Mouse (Mus musculus): Measurements from ENCODE around the gene Zfp358. TPM values are rescaled to one million over a fixed set of nuclear protein-coding genes. Genes with fewer than 3 reads are reported as not detected.

Zfp358 gene
- polyA plus RNA-seq, 1 experiment from 2014 or later = 50.0 TPM

DNA sequence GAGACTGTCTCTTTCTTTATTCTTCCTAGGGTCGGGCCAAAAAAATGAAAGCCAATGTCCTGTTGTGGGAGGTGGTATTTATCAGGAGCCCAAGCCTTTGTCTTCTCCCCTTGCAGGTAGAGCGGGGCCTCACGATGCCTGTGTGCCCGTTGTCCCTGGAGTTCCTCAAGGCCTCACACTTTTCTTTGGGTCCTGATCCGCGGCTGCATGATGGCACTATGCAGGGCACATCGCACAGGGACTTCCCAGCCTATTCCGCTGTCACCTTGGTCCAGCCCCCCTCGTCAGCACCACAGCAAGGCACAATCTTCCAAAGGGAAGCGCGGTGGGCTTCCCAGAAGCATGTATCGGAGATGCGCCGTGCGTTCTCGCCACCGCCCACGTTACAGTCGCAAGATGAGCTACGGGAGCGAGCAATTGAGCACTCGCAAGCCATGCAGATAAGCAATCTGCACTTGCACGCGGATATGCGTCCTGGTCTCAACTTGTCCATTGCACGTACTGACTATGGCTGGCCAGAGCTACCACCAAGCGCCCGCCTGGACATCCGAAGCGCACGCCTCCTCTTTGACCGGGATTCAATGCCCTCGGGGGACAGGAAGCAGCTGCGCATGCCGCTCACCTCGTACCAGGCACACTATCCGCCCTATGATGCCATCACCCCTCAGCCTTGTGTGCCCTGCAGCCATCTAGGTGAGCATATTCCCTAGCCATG, 17.1 kb upstream of the Zfp358 start:
- Histone ChIP-seq H3K4me1 (peaks cover 7% of the 10 kb centered on the region; the same call in 1 of the 2 replicates), H3K4me3 (replicated peaks) (peak overlapping the region; percentile 26), H3K9me3 (replicated peaks) (no peaks in the 10 kb centered on the region), H3K9ac (0 out of 2 replicates have a peak overlapping the region, but pooled peaks have one; percentile 2), H3K27me3 (peaks cover 18% of the 10 kb centered on the region; the same call in 1 of the 2 replicates), H3K4me2 (peak overlapping the region; percentile 54), H3K27ac (no peak overlapping the region), H3K36me3 (no peaks in the 10 kb centered on the region)
- ATAC-seq (replicated peaks; ENCODE audit: low FRiP score) = no peak
- 22% methylated on average over 37 of the region's 37 CpGs for WGBS

- no peaks in the 10 kb centered on the region for H3K36me3 ChIP-seq
- no peak overlapping the region for H3K9ac ChIP-seq
- ATAC-seq (replicated peaks; ENCODE audit: low FRiP score) = no peak
- 51% methylated on average over 4 of the region's 4 CpGs for WGBS
- H3K4me2 ChIP-seq = no peak overlapping the region
- H3K4me3 ChIP-seq (replicated peaks) = no peak overlapping the region
- H3K4me1 ChIP-seq = peaks cover 7% of the 10 kb centered on the region; the same call in 1 of the 2 replicates
- H3K27ac ChIP-seq = no peak overlapping the region
- no peaks in the 10 kb centered on the region for H3K9me3 ChIP-seq (replicated peaks)
- H3K27me3 ChIP-seq = peaks cover 15% of the 10 kb centered on the region; the same call in 1 of the 2 replicates
Observed at GRCm38 (mm10) chr8:3480221-3480785, 12.6 kb upstream of the Zfp358 start.

DNA sequence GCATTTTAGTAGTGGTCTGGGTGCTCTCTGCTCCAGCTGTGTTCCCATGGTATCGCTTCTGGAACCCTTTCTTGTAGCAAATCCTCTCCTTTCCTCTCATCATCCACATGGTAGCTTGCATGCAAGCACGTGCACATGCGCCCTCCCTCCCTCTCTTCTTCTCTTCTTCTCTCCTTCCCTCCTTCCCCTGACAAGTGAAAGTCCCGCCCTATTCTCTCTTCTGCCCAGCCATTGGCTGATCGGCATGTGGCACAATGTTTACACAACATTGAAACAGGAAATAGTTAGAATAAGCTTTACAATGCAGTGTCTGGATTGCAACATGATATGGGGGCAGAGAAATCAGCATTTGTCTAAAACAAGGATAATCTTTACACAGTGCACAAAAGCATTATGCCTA, 11.3 kb upstream of the Zfp358 start:
- Histone ChIP-seq H3K9me3 (replicated peaks) (no peaks in the 10 kb centered on the region), H3K27ac (no peak overlapping the region), H3K4me1 (no peaks in the 10 kb centered on the region), H3K36me3 (no peaks in the 10 kb centered on the region), H3K4me2 (no peak overlapping the region), H3K27me3 (0 out of 2 replicates have a peak, but pooled peaks cover 3% of the 10 kb centered on the region), H3K4me3 (replicated peaks) (no peak overlapping the region), H3K9ac (no peak overlapping the region)
- 62% methylated on average over 5 of the region's 5 CpGs for WGBS
- no peak for ATAC-seq (replicated peaks; ENCODE audit: low FRiP score)

- no peak for ATAC-seq (replicated peaks; ENCODE audit: low FRiP score)
- no peak overlapping the region for H3K9ac ChIP-seq
- 89% methylated on average over 22 of the region's 22 CpGs for WGBS
- H3K9me3 ChIP-seq (replicated peaks) = no peaks in the 10 kb centered on the region
- H3K4me3 ChIP-seq (replicated peaks) = no peak overlapping the region
- H3K27ac ChIP-seq = no peak overlapping the region
- H3K27me3 ChIP-seq = 0 out of 2 replicates have a peak, but pooled peaks cover 3% of the 10 kb centered on the region
- no peaks in the 10 kb centered on the region for H3K36me3 ChIP-seq
- no peak overlapping the region for H3K4me2 ChIP-seq
- H3K4me1 ChIP-seq = no peaks in the 10 kb centered on the region
Observed at GRCm38 (mm10) chr8:3482240-3482740, 10.6 kb upstream of the Zfp358 start.

- H3K27ac ChIP-seq = no peak overlapping the region
- H3K9me3 ChIP-seq (replicated peaks) = no peaks in the 10 kb centered on the region
- H3K4me2 ChIP-seq = no peak overlapping the region
- H3K4me1 ChIP-seq = no peaks in the 10 kb centered on the region
- no peak for ATAC-seq (replicated peaks; ENCODE audit: low FRiP score)
- no peaks in the 10 kb centered on the region for H3K27me3 ChIP-seq
- no peaks in the 10 kb centered on the region for H3K36me3 ChIP-seq
- no peak overlapping the region for H3K9ac ChIP-seq
- 85% methylated on average over 7 of the region's 7 CpGs for WGBS
- no peak overlapping the region for H3K4me3 ChIP-seq (replicated peaks)
Observed at GRCm38 (mm10) chr8:3483546-3483945, 9.4 kb upstream of the Zfp358 start.

DNA sequence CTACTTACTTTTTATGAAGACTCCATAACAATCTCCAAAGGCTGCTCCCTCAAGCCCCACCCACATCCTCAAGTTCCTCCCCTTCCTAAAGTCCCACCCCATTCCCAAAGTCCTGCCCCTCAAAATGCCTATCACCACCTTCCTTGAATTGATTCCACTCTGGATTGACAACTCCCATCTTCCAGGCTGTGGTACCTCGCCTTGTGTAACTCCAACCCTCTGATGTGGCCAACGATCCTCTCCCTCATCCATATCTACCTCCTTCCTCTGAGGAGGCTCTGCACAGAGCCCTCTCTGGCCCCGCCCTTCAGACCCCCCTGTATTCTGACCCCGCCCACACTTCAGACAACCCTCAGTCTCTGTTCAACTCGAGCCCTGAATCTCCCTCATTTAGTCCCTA, 7.7 kb upstream of the Zfp358 start:
- H3K27me3 ChIP-seq = no peaks in the 10 kb centered on the region
- no peak overlapping the region for H3K9ac ChIP-seq
- no peaks in the 10 kb centered on the region for H3K9me3 ChIP-seq (replicated peaks)
- H3K4me3 ChIP-seq (replicated peaks) = no peak overlapping the region
- H3K27ac ChIP-seq = no peak overlapping the region
- H3K4me1 ChIP-seq = no peaks in the 10 kb centered on the region
- 0 out of 2 replicates have a peak, but pooled peaks have one; percentile 35 for ATAC-seq (replicated peaks; ENCODE audit: low FRiP score)
- WGBS = 40% methylated on average over 5 of the region's 5 CpGs
- H3K36me3 ChIP-seq = no peaks in the 10 kb centered on the region
- no peak overlapping the region for H3K4me2 ChIP-seq

DNA sequence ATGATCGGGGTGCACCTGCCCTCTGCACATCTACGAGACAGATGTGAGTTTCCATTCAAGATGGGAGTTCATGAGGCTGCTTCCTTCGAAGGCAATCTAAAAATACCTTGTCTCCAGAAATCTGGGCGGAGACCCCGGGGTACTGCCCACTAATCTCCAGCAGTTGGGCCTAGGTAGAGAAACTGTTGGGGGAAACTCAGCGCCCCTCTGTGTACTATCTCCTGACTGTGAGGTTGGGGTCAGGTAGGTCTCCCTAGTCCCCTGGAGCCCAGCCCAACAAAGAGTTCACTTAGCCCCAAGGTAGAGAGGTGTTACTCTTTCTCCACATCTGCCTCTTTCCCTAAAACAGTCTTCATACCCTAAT, 889 bp downstream of the Zfp358 start:
- no peaks in the 10 kb centered on the region for H3K27me3 ChIP-seq
- H3K36me3 ChIP-seq = peaks cover 36% of the 10 kb centered on the region
- peak overlapping the region; percentile 90 for H3K27ac ChIP-seq
- ATAC-seq (replicated peaks; ENCODE audit: low FRiP score) = peak; percentile 17; the same call in 1 of the 2 replicates
- peak overlapping the region; percentile 68 for H3K4me2 ChIP-seq
- H3K4me1 ChIP-seq = peaks cover 8% of the 10 kb centered on the region
- WGBS = 28% methylated on average over 6 of the region's 6 CpGs
- no peaks in the 10 kb centered on the region; the same call in 1 of the 2 replicates for H3K9me3 ChIP-seq (replicated peaks)
- H3K9ac ChIP-seq = peak overlapping the region; percentile 97
- peak overlapping the region; percentile 92 for H3K4me3 ChIP-seq (replicated peaks)

- no peaks in the 10 kb centered on the region; the same call in 1 of the 2 replicates for H3K9me3 ChIP-seq (replicated peaks)
- 95% methylated on average over 44 of the region's 44 CpGs for WGBS
- no peak overlapping the region for H3K4me2 ChIP-seq
- no peak for ATAC-seq (replicated peaks; ENCODE audit: low FRiP score)
- no peaks in the 10 kb centered on the region for H3K27me3 ChIP-seq
- H3K4me3 ChIP-seq (replicated peaks) = no peak overlapping the region
- H3K36me3 ChIP-seq = peaks cover 39% of the 10 kb centered on the region
- peaks cover 15% of the 10 kb centered on the region for H3K4me1 ChIP-seq
- no peak overlapping the region for H3K9ac ChIP-seq
- no peak overlapping the region for H3K27ac ChIP-seq
Observed at GRCm38 (mm10) chr8:3495578-3496427, 2.9 kb downstream of the Zfp358 start.

GRCm38 (mm10) chr8:3496428-3496748, 3.5 kb downstream of the Zfp358 start:
- Histone ChIP-seq H3K4me2 (no peak overlapping the region), H3K27me3 (no peaks in the 10 kb centered on the region), H3K4me3 (replicated peaks) (no peak overlapping the region), H3K9me3 (replicated peaks) (no peaks in the 10 kb centered on the region; the same call in 1 of the 2 replicates), H3K4me1 (peaks cover 21% of the 10 kb centered on the region), H3K36me3 (peaks cover 39% of the 10 kb centered on the region), H3K9ac (no peak overlapping the region), H3K27ac (no peak overlapping the region)
- 93% methylated on average over 15 of the region's 15 CpGs for WGBS
- ATAC-seq (replicated peaks; ENCODE audit: low FRiP score) = no peak

DNA sequence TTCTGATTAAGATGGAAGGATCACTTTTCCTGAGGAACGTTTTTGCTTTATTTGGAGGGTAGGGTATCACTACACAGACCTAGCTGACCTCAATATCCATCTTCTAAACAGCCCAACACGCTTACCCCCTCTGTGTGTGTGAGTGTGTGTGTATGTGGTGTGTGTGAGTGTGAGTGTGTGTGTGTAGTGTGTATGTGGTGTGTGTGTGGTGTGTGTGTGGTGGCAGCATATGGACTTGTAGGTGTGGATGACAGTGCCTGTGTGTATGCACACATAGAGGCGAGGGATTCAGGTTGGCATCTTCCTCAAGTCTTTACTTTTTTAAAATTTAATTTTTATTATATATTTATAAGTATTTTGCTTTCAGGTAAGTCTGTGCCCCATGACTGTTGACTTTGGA, 5.6 kb downstream of the Zfp358 start:
- Histone ChIP-seq H3K4me2 (no peak overlapping the region), H3K9me3 (replicated peaks) (no peaks in the 10 kb centered on the region; the same call in 1 of the 2 replicates), H3K36me3 (peaks cover 41% of the 10 kb centered on the region), H3K4me1 (peaks cover 31% of the 10 kb centered on the region), H3K4me3 (replicated peaks) (no peak overlapping the region), H3K27me3 (no peaks in the 10 kb centered on the region), H3K27ac (0 out of 2 replicates have a peak overlapping the region, but pooled peaks have one; percentile 94), H3K9ac (no peak overlapping the region)
- ATAC-seq (replicated peaks; ENCODE audit: low FRiP score) = no peak
- WGBS = 86% methylated on average over 3 of the region's 3 CpGs

DNA sequence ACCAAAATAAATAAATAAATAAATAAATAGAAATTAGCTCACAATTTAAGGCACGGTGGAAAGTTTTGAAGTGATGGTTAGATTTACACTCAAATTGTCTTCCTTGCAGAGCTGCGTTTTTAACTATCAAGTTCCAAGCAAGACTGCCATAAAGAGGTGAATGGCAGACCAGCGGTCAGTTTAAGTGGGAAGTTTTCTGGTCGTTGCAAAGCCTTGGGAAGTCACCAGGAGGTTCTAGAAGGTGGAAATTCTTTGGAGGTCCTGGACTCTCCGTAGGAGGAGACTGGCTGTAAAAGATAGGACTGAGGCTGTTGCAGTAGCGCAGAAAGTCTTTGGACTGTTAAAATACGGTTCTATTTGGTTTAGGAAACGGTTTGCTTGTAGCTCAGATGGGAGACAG, 6.8 kb downstream of the Zfp358 start:
- no peaks in the 10 kb centered on the region; the same call in 1 of the 2 replicates for H3K9me3 ChIP-seq (replicated peaks)
- whole genome bisulfite sequencing = 2% methylated on average over 8 of the region's 8 CpGs
- peaks cover 41% of the 10 kb centered on the region for H3K36me3 ChIP-seq
- H3K9ac ChIP-seq = peak overlapping the region; percentile 65
- H3K27ac ChIP-seq = peak overlapping the region; percentile 94
- peak overlapping the region; percentile 84 for H3K4me2 ChIP-seq
- peak; percentile 22 for ATAC-seq (replicated peaks; ENCODE audit: low FRiP score)
- H3K27me3 ChIP-seq = no peaks in the 10 kb centered on the region
- H3K4me1 ChIP-seq = peaks cover 23% of the 10 kb centered on the region
- peak overlapping the region; percentile 91 for H3K4me3 ChIP-seq (replicated peaks)

All from kidney, embryonic 15.5 days (tissue).